Mouse (Mus musculus): ENCODE data around the gene Jmjd4.
A peak's percentile ranks its signal among the peaks of the same experiment; 100 is the strongest.

Jmjd4 gene

GRCm38 (mm10) chr11:59471413-59472325, 21.8 kb downstream of the Jmjd4 start:
- DNase-seq = peak; percentile 26

DNA sequence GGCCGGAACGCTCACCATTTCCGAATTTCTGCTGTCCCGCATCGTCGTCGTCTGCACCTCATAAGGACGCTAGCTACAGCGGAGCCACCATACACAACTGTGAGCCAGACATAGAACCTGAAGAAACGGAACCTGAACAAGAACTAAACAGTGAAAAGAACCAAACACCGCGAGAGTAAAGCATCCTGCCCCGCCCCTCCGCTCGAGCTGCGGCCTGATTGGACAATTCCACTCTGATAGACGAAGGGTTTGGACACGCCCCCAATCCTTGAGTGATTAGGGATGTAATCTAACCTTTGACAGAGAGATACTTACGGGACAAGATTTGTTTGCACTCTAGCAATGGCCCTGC, 22.5 kb downstream of the Jmjd4 start, which contains the start of gene Zfp867:
Gene Zfp867 (minus strand): TSS at position 149 of the 352 bp plus-strand sequence.
- peak; percentile 85 for DNase-seq

DNA sequence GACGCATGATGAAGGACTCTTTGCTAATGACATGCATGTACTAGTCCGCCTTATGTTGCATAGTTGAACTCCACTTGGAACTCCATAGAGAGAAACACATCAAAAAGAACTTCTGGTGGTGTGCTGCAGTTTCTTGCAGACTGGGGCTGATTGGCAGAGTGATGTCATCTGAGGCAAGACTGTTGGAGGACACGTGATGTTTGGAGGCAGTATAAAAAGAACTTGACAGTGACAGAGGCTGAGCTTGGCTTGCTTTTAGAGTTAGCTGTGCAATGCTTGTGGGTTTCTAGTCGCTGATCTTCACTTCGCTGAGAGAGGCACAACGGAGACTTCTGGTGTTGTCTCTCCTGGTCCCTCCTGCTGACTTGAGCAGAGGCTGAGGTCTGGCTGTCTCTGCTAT, 27.4 kb downstream of the Jmjd4 start:
- no peak for DNase-seq

GRCm38 (mm10) chr11:59483212-59483611, 33.4 kb downstream of the Jmjd4 start:
- DNase-seq = no peak

GRCm38 (mm10) chr11:59485641-59486040, 35.8 kb downstream of the Jmjd4 start:
- no peak for DNase-seq

GRCm38 (mm10) chr11:59486222-59486621, 36.4 kb downstream of the Jmjd4 start:
- DNase-seq = no peak

DNA sequence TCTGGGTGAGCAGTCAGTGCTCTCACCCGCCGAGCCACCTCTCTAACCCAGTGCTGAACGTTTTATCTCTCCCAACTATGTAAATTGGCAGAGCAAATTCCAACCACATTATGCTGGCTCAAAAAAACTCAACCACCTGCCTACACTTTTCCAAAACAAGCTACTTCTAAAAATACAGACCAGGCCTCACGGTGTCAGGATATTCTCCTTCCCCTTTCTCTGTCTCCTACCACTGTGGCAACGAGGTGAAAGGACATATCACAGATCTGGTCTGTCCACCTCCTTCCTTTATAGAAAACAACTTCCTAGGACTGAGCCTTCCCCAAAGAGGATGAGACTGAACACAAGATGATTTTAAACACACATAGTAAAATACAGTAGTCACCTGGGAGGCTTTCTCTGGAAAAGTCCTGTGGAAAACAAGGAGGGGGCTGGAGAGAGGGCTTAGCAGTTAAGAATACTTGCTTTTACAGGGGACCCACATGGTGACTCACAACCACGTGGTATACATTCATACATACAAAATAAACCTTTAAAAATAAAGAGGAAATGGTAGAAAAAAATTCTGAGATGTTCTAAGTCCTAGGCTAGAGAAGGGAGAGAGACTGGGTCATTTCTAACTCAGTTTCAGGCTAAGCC, 46.9 kb downstream of the Jmjd4 start:
- DNase-seq = no peak

DNA sequence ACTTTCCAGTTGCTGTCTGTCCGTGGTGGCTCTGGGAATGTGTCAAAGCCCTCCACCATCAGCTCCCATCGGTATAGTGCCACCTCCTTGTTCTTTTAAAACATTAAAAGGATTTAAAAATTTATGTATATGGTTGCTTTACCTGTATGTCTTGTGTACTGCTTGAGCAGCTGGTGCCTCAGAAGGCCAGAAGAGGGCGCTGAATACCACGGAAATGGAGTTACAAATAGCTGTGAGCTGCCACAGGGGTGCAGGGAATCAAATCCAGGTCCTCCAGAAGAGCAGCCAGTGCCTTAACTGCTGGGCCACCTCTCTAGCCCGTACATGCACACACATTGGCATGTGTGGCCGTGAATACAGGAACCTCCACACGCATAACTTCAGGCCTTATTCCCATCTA, 47.9 kb downstream of the Jmjd4 start:
- no peak for DNase-seq

DNA sequence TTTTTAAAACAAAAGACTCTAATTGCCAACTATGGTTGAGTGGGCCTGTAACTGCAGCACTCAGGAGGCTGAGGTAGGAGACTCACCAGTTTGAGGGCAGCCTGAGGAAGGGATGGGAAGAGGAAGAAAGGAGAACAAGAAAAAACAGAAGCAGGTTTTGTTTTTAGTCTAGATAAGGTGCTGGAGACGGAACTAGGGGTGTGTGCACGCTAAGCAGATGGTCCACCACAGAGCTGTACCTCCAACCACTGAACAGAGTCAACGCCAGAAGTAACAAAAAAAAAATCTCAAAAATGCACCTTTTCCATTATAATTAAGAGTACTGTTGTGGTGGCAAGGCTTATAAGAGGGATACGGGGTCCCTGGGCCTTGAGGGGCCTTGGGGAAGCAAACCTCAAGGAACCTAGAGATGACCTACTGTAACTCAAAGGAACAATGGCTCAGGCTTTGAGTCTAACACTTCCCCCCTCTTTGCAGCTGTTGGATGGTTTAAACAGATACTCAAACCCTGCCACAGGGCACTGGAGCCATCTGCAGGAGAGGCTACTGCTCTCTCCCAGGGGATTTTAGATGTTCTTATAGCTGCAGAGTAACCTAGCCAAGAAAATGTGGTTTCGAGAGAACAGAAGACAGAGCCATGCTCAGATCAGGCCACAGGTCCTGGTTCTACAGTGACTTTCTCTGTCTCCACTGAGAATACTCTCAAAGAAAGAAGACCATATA, 52.3 kb downstream of the Jmjd4 start:
- no peak for DNase-seq

GRCm38 (mm10) chr11:59505351-59505838, 55.5 kb downstream of the Jmjd4 start:
- DNase-seq = peak; percentile 77

GRCm38 (mm10) chr11:59505839-59506712, 56.2 kb downstream of the Jmjd4 start:
- DNase-seq = peak; percentile 85

DNA sequence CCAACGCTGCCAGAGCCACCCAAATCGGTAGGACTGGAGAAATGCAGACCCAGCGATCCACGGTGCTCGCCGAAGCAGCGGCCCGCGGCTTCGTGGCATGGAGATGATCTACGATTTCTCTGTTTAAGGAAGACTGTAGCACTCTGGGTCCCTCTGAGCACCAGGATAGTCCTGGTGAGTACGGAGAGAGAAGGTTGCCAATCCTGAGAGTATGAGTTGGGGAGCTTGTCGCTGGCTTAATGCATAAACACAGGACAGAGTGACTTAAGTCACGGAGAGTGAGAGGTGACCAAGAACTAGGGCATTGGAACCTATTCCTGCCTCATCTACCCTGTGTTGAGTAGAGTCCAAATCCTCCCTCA, 56.8 kb downstream of the Jmjd4 start:
- no peak for DNase-seq
